Mouse (Mus musculus): ENCODE measurements around the gene Aftph.

DNA sequence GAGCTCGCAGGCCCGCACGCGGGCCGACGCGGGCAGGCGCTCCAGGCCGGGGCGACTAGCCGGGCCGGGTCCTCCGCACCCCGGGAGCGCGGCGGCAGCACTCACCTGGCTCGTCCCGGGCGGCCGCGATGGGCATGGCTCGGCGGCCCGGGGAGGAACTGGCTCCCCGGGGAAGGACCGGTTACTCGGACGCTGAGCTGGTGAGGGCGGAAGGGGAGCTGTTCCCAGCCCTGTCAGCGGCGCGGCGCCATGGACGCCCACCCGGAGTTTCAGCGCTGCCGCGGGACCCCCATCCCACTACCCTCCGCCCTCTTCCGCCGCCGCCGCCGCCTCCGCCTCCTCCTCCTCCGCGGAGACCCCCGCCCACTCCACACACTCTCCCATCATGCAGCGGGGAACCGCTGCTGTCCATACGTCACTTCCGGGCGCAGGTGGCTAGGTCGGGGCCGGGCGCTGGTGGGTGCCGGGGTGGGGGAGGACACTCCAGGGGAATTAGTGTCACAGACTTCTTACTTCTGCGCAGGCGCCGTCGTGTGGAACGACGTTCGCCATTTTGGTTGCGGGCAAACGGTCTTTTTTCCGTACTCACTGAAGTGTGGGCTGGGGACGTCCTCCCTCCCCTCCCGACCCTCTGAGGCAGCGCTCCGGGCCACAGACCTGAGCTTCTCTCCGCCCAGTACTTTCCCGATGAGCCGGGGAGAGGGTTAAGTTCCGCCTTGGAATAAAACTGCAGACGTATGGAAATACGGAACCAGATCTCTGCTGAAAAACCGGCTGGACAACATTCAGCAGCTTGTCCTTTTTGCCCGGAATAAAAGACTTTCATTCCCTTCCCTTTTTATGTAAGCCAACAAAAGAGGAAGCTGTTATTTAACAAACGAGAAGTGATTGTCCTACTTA, at the start of gene Aftph:
- TF ChIP-seq CTCF (IDR thresholded peaks at IDR 0.05; ENCODE audit: extremely low read depth, insufficient read depth, insufficient read length, insufficient replicate concordance): no peak
- TF ChIP-seq POLR2A (IDR thresholded peaks at IDR 0.05; ENCODE audit: low read depth, low read length): no peak
